Mouse (Mus musculus) G1E (cell line): ENCODE data around the gene Cym. TPM values are rescaled to one million over a fixed set of nuclear protein-coding genes. Genes with fewer than 3 reads are reported as not detected.

Source experiments
- ATAC-seq: 2 replicates; pipeline ENCODE4 v1.8.0; 2016; ENCODE audit warnings: mild to moderate bottlenecking; ENCODE audit not compliant: insufficient number of reproducible peaks, poor library complexity, low FRiP score, severe bottlenecking; ENCODE audit errors: extremely low read depth
- DNase-seq: peaks from one replicate; pipeline ENCODE4 v3.0.0; 2012; ENCODE audit warnings: low spot score
- H3K27me3 ChIP-seq: 2 replicates; pipeline ENCODE4 v1.6.1; 2012; ENCODE audit warnings: mild to moderate bottlenecking, low read length, inconsistent platforms; ENCODE audit not compliant: insufficient read depth
- H3K36me3 ChIP-seq: replicated peaks from 2 replicates; pipeline ENCODE3; 2012; ENCODE audit warnings: mild to moderate bottlenecking, inconsistent platforms
- H3K4me1 ChIP-seq: 2 replicates; pipeline ENCODE4 v1.6.1; 2012; ENCODE audit warnings: low read depth, low read length, inconsistent platforms, mixed read lengths; ENCODE audit not compliant: insufficient read depth
- H3K4me3 ChIP-seq: 2 replicates; pipeline ENCODE4 v1.5.1; 2012; ENCODE audit warnings: low read depth, mild to moderate bottlenecking, inconsistent platforms, low read length, moderate library complexity, mixed read lengths
- H3K9me3 ChIP-seq: replicated peaks from 2 replicates; pipeline ENCODE4 v1.6.1; 2012; ENCODE audit warnings: inconsistent platforms
- CTCF ChIP-seq: IDR thresholded peaks from 2 replicates; pipeline ENCODE4 v1.5.1; 2012; ENCODE audit warnings: low read depth, low read length, inconsistent platforms, mixed read lengths
- GATA1 ChIP-seq: IDR thresholded peaks from 2 replicates; pipeline ENCODE4 v1.6.1; 2012; ENCODE audit warnings: borderline replicate concordance, low read length, inconsistent platforms, mixed read lengths
- GATA2 ChIP-seq: IDR thresholded peaks from 2 replicates; pipeline ENCODE4 v1.6.1; 2012; ENCODE audit warnings: low read depth, low read length, inconsistent platforms, borderline replicate concordance
- POLR2AphosphoS5 ChIP-seq: IDR thresholded peaks from 2 replicates; pipeline ENCODE4 v1.6.1; 2012; ENCODE audit warnings: low read depth, low read length, inconsistent platforms; ENCODE audit not compliant: insufficient replicate concordance
- TAL1 ChIP-seq: conservative IDR thresholded peaks from 2 replicates; pipeline ENCODE4 v1.6.1; 2012; ENCODE audit warnings: low read depth, low read length, inconsistent platforms, mixed read lengths
- polyA plus RNA-seq: library from polyadenylated mRNA; stranded (reverse); fragments of >175 nt; gene quantifications from 2 replicates; pipeline ENCODE4 v1.2.3, GENCODE M21; 2012
- total RNA-seq, 2 experiments: library from RNA; stranded (forward) in 1 of 2; stranded (reverse) in 1 of 2; fragments of 200-1000 nt in 1 of 2; fragments of >200 nt in 1 of 2; fragmentation: Nextera tagmentation in 1 of 2; gene quantifications; 2 replicates each; pipeline ENCODE4 v1.2.3; 2014 to 2017

Cym gene
- total and polyA plus RNA-seq, 3 experiments: not detected

DNA sequence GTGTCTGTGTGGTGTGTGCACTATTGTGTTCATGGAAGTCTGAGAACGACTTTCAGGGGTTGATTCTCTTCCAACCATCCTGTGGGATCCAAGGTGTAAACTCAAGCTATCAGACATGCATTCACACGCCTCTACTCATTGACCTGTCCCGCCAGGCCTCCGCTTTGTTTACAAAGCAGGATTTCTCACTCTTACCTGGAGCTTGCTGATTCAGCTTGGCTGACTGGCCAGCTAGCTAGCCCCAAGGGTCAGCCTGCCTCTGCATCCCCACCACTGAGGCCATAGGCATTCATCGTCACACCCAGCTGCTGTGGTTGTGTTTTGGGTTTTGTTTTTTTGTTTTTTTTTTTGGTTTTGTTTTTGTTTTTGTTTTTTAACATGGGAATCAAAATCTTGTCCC is 7.7 kb upstream of the Cym start:
- no peaks in the 10 kb centered on the region; the same call in 1 of the 2 replicates for H3K4me1 ChIP-seq
- no peak overlapping the region for H3K4me3 ChIP-seq
- TF ChIP-seq TAL1 (no peak), POLR2AphosphoS5 (no peak), GATA1 (no peak)
- DNase-seq (no peak), ATAC-seq (no peak)
- H3K9me3 ChIP-seq: peaks cover 3% of the 10 kb centered on the region
- H3K27me3 ChIP-seq: no peaks in the 10 kb centered on the region
- H3K36me3 ChIP-seq: no peaks in the 10 kb centered on the region

DNA sequence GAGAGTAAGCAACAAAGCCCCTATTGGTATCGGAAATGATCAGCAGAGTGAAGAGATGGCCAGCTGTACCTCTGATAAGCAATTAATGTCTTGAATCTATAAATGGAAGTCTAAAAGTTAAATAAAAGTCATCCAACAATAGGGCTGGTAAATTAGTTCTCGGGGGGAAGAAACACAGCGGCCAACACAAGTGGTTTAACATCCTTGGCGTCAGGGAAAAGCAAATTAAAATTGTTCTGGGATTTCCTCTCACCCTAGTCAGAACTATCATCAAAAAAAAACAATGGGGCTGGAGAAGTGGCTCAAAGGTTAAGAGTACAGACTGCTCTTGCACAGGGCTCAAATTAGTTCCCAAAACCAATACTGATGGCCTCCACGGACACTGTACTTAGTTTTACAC is 4.3 kb upstream of the Cym start:
- ATAC-seq: no peak
- H3K4me3 ChIP-seq: no peak overlapping the region
- DNase-seq: no peak
- H3K36me3 ChIP-seq: no peaks in the 10 kb centered on the region
- TF ChIP-seq CTCF (no peak), TAL1 (no peak), POLR2AphosphoS5 (no peak), GATA2 (no peak), GATA1 (no peak)
- H3K27me3 ChIP-seq: peaks cover 11% of the 10 kb centered on the region
- H3K4me1 ChIP-seq: no peaks in the 10 kb centered on the region
- peaks cover 4% of the 10 kb centered on the region for H3K9me3 ChIP-seq

DNA sequence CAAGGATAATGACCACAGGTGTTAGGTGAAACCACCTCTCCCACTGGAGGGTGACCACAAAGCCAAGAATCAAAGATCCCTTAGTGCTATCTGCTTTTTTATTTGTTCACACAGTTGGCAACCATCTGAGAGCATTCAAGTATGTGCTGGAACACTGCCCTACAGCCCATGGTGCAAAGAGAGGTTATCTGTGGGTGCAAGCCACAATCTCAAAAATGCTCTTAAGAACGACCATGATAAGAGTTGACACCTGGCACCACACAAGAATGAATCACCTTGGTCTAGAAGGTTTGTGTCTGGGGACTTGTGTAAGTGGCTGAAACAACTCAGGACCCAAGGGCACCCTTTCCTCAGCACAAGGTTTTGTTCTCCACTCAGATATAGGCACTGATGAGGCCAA is 1.7 kb upstream of the Cym start:
- H3K27me3 ChIP-seq: peaks cover 20% of the 10 kb centered on the region
- H3K4me3 ChIP-seq: no peak overlapping the region
- no peaks in the 10 kb centered on the region for H3K36me3 ChIP-seq
- ATAC-seq (no peak), DNase-seq (no peak)
- no peak for TF ChIP-seq CTCF
- no peak for TF ChIP-seq GATA2
- TF ChIP-seq TAL1: no peak
- TF ChIP-seq POLR2AphosphoS5: no peak
- no peak for TF ChIP-seq GATA1
- no peaks in the 10 kb centered on the region for H3K4me1 ChIP-seq
- H3K9me3 ChIP-seq: peaks cover 4% of the 10 kb centered on the region

DNA sequence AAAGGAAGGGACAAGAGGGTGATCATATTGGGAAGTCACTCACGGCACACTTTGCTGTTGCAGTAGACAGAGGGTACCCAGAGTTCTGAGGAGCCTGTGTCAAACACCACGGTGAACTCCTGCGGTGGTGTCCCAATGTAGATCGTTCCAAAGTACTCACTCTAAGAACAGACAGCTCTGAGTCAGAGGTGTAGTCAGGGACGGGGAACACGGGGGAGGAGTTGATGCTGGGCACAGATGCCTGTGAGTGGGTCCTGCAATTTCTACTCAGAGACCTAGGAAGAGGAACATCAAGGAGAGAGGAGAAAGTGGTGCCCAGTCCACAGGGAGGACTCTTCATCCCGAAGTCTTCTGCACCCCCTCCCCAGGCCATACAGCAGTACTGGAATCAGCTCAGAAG is 3.0 kb downstream of the Cym start:
- Histone ChIP-seq H3K36me3 (no peaks in the 10 kb centered on the region), H3K4me1 (no peaks in the 10 kb centered on the region), H3K27me3 (peaks cover 31% of the 10 kb centered on the region), H3K4me3 (no peak overlapping the region), H3K9me3 (no peaks in the 10 kb centered on the region)
- DNase-seq (no peak), ATAC-seq (no peak)
- no peak for TF ChIP-seq GATA2
- no peak for TF ChIP-seq TAL1
- no peak for TF ChIP-seq GATA1
- no peak for TF ChIP-seq CTCF
- no peak for TF ChIP-seq POLR2AphosphoS5

DNA sequence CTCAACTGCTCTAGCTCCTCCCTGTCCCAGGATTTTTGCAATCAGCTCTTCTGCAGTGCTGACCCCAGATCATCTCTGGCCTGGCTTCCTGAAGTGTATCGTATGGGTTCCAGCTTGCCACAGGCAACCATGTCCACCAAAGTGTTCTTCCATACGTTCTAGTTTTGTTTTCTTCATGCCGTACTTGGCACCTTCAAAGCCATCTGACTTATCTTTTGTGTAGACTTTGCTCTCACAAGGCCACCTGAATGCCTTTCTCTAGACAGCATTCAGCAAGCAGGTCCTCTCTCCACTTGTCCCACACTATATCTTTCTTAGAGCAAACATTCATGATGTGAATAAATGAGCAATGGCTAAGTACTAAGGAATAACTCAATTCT is 4.4 kb downstream of the Cym start:
- no peak for DNase-seq
- no peak for TF ChIP-seq POLR2AphosphoS5
- no peak for TF ChIP-seq CTCF
- TF ChIP-seq GATA2: no peak
- TF ChIP-seq TAL1: no peak
- TF ChIP-seq GATA1: no peak
- no peak overlapping the region for H3K4me3 ChIP-seq
- no peaks in the 10 kb centered on the region for H3K9me3 ChIP-seq
- no peak for ATAC-seq
- no peaks in the 10 kb centered on the region for H3K4me1 ChIP-seq
- H3K36me3 ChIP-seq: no peaks in the 10 kb centered on the region
- peaks cover 27% of the 10 kb centered on the region for H3K27me3 ChIP-seq

DNA sequence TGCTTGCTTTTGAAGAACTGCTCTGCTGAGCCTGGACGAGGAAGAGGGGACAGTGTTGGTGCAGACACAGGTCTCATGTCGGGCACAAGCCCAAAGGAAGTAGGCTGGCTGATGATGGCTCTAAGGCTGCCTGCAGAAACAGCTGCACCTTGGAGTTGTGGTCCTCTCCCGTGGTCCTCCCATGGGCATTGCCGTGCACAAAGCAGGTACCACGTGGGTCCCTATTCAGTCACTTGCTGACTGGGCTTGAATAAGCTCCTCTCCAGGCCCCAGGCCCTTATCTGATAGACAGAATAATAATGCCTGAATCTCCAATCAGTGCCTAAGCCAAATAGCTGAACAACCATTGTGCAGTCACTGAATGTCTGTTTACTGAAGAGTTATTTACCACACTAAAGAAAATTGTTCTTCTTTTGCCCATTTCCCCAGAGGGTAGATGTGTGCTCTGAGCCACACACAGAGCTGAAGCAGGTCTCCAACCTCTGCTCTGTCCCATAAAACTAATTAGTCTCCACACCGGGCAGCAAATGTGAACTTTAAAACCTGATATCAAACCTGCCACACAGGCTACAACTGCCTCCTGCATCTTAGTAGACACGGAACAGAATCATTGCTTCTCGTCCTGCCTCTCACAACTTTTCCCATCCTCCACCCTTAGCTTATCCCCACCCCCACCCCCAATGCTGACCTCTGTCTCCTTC is 5.0 kb downstream of the Cym start:
- Histone ChIP-seq H3K9me3 (no peaks in the 10 kb centered on the region), H3K36me3 (no peaks in the 10 kb centered on the region), H3K4me3 (no peak overlapping the region), H3K27me3 (peaks cover 25% of the 10 kb centered on the region), H3K4me1 (no peaks in the 10 kb centered on the region)
- ATAC-seq: no peak
- no peak for DNase-seq
- TF ChIP-seq TAL1 (no peak), GATA1 (no peak), POLR2AphosphoS5 (no peak), GATA2 (no peak), CTCF (no peak)

DNA sequence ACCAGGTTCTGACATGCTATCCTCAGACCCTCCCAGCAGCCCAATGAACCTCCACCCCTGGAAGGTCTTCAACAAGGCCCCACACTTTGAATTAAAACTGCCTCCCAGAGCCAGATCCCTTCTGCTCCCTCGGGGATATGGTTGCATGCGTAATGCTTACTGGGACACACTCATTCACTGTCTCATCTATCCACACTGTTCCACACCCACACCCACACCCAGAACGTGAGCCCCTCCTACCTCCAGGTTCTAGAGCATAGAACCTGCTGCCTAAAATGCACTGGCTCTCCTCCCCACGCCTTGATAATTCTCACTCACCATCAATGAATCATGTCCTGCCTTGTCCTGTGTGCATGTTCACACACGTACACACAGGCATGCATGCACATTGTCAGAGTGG is 6.9 kb downstream of the Cym start:
- Histone ChIP-seq H3K4me3 (no peak overlapping the region), H3K27me3 (peaks cover 16% of the 10 kb centered on the region), H3K36me3 (no peaks in the 10 kb centered on the region), H3K4me1 (no peaks in the 10 kb centered on the region), H3K9me3 (no peaks in the 10 kb centered on the region)
- DNase-seq (no peak), ATAC-seq (no peak)
- no peak for TF ChIP-seq POLR2AphosphoS5
- no peak for TF ChIP-seq CTCF
- TF ChIP-seq GATA1: no peak
